Mouse (Mus musculus): ENCODE data around the gene Nol12. TPM values are rescaled to one million over a fixed set of nuclear protein-coding genes. Genes with fewer than 3 reads are reported as not detected.

Gene Nol12
- total and polyA plus RNA-seq, 3 experiments: 13.7 to 91.1 (median 33.2) TPM

GRCm38 (mm10) chr15:78915660-78916017 lies 19.1 kb upstream of the Nol12 start:
- Histone ChIP-seq H3K27ac (ENCODE audit: insufficient read depth, low read depth) (no peak overlapping the region), H3K4me3 (replicated peaks in 1 of 3; ENCODE audit: low read depth in 2 of 3, low read length in 2 of 3, poor library complexity in 1 of 3) (no peak overlapping the region), H3K9ac (ENCODE audit: insufficient read depth, low read depth) (no peak overlapping the region), H3K27me3 (replicated peaks) (no peaks in the 10 kb centered on the region), H3K9me3 (replicated peaks; ENCODE audit: low read length) (peaks cover 8% of the 10 kb centered on the region), H3K36me3 (replicated peaks in 1 of 2; ENCODE audit: control insufficient read depth in 1 of 2, insufficient read depth in 1 of 2, low read length in 1 of 2) (peaks cover 22 to 76% of the 10 kb centered on the region in 2 experiments), H3K4me1 (ENCODE audit: control insufficient read depth in 1 of 2, insufficient read depth in 2 of 2) (peaks cover 10 to 29% of the 10 kb centered on the region in 2 experiments), H3K79me2 (replicated peaks; ENCODE audit: control insufficient read depth, extremely low read depth, insufficient read depth, poor library complexity, severe bottlenecking) (no peaks in the 10 kb centered on the region), H3K4me2 (ENCODE audit: insufficient read depth, low read depth, poor library complexity, severe bottlenecking) (no peak overlapping the region)
- DNase-seq (ENCODE audit: extremely low read depth): peak; percentile 82
- dilution Hi-C loops (cut with MboI; ENCODE audit: extremely low pct_ligation_motif_present, extremely low pct_unique_long_range_greater_than_20kb, low sequenced_read_pairs) (no loop called here), in situ Hi-C loops (cut with MboI; ENCODE audit: low pct_ligation_motif_present, low pct_unique_long_range_greater_than_20kb, low sequenced_read_pairs) (loop anchor here (25.0 kb wide), 1 partner anchor 422 kb away; the partner anchor contains the start of genes Maff and Pla2g6)
- peak; percentile 97 for TF ChIP-seq RAD21 (IDR thresholded peaks at IDR 0.05; ENCODE audit: low read depth, low read length)
- TF ChIP-seq NELFE (IDR thresholded peaks at IDR 0.05; ENCODE audit: low read depth, low read length): peak; percentile 13; the same call in 1 of the 2 replicates
- peak; percentile 67 for TF ChIP-seq ZC3H11A (IDR thresholded peaks at IDR 0.05; ENCODE audit: low read depth, low read length)
- no peak for TF ChIP-seq MAFK (IDR thresholded peaks at IDR 0.05; ENCODE audit: insufficient replicate concordance, low read length)
- no peak for TF ChIP-seq BHLHE40 (IDR thresholded peaks at IDR 0.05; ENCODE audit: low read depth, low read length)
- TF ChIP-seq HCFC1 (IDR thresholded peaks at IDR 0.05; ENCODE audit: low read depth, low read length): no peak
- TF ChIP-seq NRF1 (IDR thresholded peaks at IDR 0.05; ENCODE audit: low read depth, low read length): peak; percentile 63; the same call in 1 of the 2 replicates
- TF ChIP-seq IRF4 (IDR thresholded peaks at IDR 0.05; ENCODE audit: low read depth, low read length): peak; percentile 58; the same call in 1 of the 2 replicates
- TF ChIP-seq CTCF (conservative IDR thresholded peaks at IDR 0.05 in 1 of 2, IDR thresholded peaks at IDR 0.05 in 1 of 2; ENCODE audit: low read depth in 2 of 2, low read length in 2 of 2): peak; percentile 77 to 98
- TF ChIP-seq MXI1 (IDR thresholded peaks at IDR 0.05; ENCODE audit: low read depth, low read length): no peak; the same call in 1 of the 2 replicates
- TF ChIP-seq CHD1 (IDR thresholded peaks at IDR 0.05; ENCODE audit: low read depth, low read length): no peak
- TF ChIP-seq ZMIZ1 (IDR thresholded peaks at IDR 0.05; ENCODE audit: low read depth, low read length): no peak
- TF ChIP-seq MAZ (IDR thresholded peaks at IDR 0.05; ENCODE audit: low read depth, low read length): peak; percentile 55; the same call in 1 of the 2 replicates
- no peak for TF ChIP-seq KAT2A (IDR thresholded peaks at IDR 0.05; ENCODE audit: insufficient replicate concordance, low read length)
- TF ChIP-seq ELF1 (IDR thresholded peaks at IDR 0.05; ENCODE audit: low read depth, low read length): 0 out of 2 replicates have a peak, but pooled peaks have one; percentile 21
- no peak for TF ChIP-seq E2F4 (IDR thresholded peaks at IDR 0.05; ENCODE audit: insufficient replicate concordance, low read depth, low read length)
- peak; percentile 94 for TF ChIP-seq SMC3 (IDR thresholded peaks at IDR 0.05; ENCODE audit: low read depth, low read length)
- peak; percentile 71; the same call in 1 of the 2 replicates for TF ChIP-seq MEF2A (IDR thresholded peaks at IDR 0.05; ENCODE audit: borderline replicate concordance, low read depth, low read length)
- no peak for TF ChIP-seq POLR2A (IDR thresholded peaks at IDR 0.05; ENCODE audit: low read depth, low read length)
- TF ChIP-seq TCF12 (IDR thresholded peaks at IDR 0.05; ENCODE audit: low read depth, low read length): 0 out of 2 replicates have a peak, but pooled peaks have one; percentile 34
- TF ChIP-seq MYC (IDR thresholded peaks at IDR 0.05; ENCODE audit: low read depth, low read length): peak; percentile 53; the same call in 1 of the 2 replicates
